Mouse (Mus musculus): ENCODE measurements around the gene Smc4.
"Not testable (repeated sequence)": the region's sequence is repeated elsewhere in the genome, so short reads cannot be mapped to it uniquely, and the experiment has no call there.

Gene Smc4

DNA sequence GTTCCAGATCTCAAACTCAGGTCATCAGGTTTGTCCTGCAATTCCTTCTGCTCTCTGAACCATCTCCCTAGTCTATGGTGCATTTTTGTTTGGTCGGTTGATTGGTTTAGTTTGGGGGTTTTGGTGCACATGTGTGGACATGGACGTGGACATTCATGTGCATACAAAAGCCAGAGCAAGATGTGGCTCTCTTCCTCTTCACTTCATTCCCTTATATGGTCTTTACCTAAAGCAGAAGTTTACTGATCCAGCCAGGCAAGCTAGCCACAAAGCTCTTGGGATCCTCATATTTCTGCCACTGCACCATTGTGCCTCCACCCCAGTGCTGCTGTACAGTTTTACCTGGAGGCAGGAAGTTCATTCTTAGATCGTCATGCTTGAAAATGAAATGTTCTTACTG, 12.6 kb downstream of the Smc4 start:
- no peak for DNase-seq (ENCODE audit: low spot score)

DNA sequence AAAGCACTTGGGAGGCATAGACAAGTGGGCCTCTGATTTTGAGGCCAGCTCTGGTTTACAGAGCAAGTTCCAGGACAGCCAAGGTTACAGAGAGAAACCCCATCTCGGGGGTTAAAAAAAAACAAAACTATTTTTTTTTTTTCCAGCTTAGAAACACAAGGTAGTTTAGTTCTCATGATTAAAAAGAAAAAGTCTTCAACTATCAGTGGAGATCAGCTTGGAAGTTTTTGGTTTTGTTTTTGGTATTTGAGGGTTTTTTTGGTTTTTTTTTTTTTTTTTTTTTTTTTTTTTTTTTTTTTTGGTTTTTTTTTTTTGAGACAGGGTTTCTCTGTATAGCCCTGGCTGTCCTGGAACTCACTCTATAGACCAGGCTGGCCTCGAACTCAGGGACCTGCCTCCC, 14.1 kb downstream of the Smc4 start:
- not testable (repeated sequence) for DNase-seq (ENCODE audit: low spot score)

DNA sequence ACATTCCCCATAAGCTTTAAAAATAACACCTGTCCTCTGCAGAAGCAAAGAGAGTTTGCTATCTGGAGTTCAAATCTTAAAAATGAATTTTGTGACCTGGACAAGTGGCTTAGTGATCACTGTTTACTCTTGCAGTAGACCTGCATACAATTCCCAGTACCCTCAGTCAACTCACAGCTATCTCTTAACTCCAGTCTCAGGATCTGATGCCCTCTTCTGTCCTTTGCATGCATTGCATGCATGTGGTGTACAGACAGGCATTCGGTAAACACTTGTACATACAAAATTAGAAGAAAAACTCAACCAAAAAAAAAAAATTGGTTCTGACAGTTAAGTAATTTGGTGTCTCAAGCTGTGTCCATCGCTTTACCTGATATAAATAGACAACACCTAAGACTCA, 15.7 kb downstream of the Smc4 start:
- DNase-seq (ENCODE audit: low spot score): no peak

DNA sequence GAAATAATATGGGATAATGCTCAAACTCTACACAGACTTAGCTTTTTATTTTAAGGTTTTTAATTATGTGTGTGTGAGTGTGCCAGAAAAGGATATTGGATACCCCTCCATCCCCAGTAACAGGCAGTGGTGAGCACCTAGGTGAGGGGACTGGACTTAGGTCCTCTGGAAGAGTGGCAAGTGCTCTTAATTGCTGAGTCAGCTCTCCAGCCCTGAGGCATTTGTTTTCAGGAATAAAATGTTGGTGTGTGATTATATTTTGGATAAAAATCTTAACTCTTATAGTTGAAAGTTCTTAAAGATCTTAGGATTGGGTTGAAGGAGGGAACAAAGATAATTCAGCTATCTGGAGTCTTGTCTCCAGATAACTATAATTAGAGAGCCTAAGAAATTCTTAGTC, 16.2 kb downstream of the Smc4 start:
- no peak for DNase-seq (ENCODE audit: low spot score)

DNA sequence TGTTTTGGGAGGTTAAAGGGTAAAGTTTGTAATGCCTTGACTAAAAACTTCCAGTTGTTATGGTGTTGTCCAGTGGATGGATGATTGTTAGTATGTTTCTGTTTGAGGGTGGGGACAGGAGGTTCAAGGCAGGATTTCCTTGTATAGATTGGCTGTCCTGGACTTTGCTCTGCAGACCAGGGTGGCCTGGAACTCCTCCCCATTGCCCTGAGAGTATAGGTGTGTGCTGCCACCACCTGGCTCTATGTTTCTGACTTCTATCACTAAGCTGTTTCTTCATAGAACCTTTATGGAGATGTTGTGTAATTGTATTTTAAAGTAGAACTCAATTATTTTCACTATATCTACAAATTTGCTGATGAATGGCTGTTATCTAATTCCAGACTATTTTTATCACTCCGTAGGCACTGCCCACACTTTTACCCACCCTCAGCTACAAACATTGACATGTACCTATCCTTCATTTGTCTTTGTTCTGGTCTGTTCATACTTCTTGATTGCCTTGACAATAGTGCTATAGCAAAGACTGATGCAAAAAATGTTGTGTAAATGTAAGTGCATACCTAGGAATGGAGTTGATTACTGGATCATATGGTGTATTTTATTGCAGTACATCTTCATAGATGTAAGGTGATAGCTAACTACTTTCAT, 21.7 kb downstream of the Smc4 start:
- no peak for DNase-seq (ENCODE audit: low spot score)

DNA sequence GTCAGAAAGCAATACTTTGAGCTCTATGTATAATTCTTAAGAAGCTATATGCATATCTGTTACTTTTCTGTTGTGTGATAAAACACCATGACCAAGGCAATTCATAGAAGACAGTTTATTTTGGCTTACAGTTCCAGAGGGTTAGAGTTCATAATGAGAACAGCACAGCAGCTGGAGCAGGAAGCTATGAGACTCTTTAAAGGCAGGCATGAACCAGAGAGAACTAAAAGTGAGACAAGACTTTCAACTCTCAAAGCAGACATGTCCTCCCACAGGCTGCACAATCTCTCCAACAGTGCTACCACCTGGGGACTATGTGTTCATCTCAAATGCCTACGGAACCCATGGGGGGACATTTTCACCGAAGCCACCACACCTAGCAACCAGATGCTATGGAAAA, 35.6 kb downstream of the Smc4 start:
- DNase-seq (ENCODE audit: low spot score): no peak

DNA sequence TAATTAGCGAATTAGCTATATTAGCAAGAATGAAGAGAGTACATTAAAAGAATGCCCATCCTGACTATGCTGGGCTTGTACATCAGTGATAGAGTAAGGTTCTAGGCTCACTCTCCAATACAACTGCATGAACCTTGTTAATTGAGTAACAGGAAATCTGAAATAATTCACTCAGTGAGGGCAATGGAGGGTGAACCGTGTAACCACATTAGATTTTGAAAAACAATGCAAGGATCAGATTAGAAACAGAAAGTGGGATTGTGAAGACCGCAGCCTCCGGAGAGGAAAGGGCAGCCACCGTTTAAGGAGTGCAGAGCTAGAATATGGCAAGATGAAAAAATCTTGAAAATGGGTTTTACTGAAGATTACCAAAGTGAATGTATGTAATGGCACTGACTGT, 36.8 kb downstream of the Smc4 start:
- no peak for DNase-seq (ENCODE audit: low spot score)

DNA sequence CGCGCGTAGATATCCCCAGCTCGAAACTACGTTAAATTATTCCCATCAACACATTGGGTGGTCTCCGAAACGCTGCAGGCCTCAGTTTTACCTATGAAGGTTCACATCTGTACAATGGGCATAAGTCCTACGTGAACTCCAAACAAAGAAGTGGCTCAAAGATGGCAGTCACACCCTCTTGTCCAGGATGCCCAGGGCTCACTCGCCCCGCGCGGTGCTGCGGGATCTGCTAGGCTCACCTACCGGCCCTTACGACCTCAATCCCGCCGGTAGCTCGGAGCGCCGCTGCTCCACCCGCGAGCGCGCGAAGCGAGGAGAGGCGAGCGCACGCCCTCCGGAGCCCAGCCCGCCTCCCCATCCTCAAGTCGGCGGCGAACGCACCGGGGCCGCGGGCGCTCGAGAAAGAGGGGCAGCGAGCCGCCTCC, 39.6 kb downstream of the Smc4 start:
- no peak for DNase-seq (ENCODE audit: low spot score)

DNA sequence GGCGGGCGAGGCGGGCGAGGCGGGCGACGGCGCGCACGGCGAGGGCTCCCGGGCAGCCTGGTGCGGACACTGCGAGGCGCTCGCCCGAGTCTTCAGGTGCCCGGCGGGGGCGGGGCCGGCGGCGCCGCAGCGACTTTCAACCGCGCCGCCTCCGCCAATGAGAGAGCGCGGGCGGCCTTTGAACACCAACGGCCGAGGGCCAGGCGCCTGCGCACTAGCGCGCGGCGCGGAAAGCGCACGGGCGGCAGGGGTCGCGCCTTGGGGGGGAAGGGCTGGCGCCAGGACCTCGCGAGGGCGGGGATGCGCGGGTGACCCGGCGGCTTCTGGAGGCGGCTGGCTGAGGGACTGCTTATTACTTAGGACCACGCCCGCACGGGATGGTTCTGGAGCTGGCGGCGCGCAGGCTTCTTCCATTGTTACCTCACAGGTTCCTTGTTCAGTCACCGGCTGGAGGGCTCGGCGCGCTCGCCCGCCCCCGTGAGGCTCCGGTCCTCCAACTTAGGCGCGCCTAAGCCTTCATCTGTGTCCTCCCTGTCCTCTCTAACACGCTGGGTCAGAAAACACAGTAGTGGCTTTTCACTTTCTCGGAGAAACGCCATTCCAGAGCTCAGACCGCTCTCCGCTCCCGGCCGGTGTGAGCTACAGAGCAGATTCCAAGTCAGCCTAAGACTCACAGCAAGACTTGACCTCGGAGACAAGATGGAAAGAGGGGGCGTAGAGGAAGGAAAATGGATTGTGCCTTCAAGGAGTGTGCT, 40.3 kb downstream of the Smc4 start, which contains the start of gene Trim59:
Gene Trim59 (minus strand): TSS at position 111 of the 755 bp plus-strand sequence.
- peak; percentile 92 for DNase-seq (ENCODE audit: low spot score)

DNA sequence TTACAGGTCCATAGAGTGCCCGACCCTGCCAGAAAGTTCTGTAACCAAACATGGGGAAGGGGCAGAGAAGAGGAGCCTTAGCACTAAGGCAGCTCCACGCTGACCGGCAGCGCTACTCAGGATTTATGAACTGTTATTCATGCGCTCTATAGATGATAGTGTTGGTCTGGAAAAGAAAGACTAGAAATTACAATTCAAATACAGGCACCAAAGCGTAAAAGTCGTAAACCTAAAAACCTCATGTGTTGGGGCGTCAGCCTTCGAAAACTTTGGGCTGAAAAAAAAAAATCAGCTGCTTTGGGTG, 40.8 kb downstream of the Smc4 start:
- no peak for DNase-seq (ENCODE audit: low spot score)

DNA sequence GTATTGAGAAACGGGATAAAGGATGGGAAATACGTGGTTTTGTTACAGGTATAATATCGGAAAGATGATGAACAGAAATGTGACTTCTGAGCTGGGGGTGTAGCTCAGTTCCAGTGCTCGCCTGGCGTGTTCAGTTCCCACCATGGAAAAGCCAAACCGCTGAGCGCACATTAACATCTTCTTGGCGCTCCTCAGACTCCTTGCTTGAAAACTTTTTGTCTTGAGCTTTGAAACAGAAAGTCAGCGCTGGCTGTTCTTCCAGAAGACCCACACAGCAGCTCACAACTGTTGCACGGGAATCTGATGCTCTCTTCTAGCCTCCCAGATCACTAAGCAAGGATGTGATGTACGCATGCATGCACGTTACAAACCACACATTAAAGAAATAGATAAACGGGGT, 41.2 kb downstream of the Smc4 start:
- DNase-seq (ENCODE audit: low spot score): no peak

DNA sequence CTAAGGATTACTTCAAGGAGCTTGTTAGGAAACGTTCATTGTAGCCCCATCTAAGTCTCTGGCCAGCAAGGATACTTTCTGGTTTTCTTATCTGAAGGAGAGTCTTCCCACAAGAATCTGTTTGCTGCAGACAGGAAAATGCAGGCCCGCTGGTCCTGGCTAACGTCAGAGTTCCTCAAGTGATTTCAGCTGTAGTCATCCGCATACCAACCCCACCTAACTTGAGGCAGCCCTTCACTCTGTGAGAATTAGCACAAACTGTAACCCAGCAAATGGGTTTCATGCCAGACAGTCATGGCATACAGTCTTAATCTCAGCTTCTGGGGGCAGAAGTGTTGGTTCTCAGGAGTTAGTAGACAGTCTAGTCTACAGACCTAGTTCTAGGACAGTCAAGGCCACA, 42.0 kb downstream of the Smc4 start:
- peak; percentile 46 for DNase-seq (ENCODE audit: low spot score)

DNA sequence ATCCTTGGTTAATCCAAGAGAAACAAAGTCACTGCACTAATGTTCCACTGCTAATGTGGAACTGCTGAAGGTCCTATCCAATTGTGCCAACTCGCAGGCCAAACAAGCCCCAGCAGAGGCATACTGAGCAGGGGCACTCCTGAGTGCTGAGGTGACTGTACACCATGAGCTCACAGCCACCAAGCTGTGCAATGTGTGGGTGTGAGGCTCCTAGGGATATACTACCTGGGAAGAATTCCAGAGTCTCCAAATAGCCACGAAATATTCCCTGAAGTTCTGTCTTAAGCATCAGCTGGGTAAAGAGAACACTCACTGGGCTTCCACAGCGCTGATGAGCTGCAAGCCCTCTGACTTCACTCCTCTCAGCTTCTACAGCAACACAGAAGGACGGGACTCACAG, 43.1 kb downstream of the Smc4 start:
- DNase-seq (ENCODE audit: low spot score): no peak

DNA sequence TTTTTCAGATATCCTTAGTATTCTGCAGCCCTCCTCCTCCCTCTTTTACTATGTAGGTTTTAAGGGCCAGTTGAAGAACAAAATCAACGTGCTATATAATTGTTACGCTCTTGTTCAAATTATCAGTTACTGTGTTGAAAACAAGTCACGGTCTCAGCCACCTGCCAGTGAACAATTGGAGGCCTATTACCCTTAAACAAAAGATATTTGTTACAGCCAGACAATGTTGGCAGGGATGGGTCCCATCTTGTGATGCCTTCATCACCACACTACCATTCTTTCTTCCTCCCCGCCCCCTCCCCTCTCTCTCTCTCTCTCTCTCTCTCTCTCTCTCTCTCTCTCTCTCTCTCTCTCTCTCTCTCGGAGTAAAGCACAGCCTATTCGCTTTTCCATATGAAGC, 44.5 kb downstream of the Smc4 start:
- DNase-seq (ENCODE audit: low spot score): no peak

DNA sequence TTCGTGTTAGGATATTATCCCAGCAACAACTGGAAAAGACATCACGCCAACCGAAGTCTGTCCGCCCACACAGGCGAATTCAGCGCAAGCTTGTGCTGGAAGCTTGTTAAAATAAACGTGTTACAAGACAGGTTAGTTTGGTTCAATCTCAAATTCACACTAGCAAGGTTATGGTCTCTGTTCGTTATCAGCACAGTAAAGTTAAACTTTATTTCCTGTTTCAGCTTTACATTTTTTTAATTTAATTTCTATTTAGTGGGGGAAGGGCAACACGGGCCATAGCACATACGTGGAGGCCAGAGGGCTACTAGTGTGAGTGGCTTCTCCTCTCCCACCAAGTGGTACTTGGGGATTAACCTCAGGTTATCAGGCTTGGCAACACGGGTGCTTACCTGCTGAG, 47.4 kb downstream of the Smc4 start:
- no peak for DNase-seq (ENCODE audit: low spot score)

DNA sequence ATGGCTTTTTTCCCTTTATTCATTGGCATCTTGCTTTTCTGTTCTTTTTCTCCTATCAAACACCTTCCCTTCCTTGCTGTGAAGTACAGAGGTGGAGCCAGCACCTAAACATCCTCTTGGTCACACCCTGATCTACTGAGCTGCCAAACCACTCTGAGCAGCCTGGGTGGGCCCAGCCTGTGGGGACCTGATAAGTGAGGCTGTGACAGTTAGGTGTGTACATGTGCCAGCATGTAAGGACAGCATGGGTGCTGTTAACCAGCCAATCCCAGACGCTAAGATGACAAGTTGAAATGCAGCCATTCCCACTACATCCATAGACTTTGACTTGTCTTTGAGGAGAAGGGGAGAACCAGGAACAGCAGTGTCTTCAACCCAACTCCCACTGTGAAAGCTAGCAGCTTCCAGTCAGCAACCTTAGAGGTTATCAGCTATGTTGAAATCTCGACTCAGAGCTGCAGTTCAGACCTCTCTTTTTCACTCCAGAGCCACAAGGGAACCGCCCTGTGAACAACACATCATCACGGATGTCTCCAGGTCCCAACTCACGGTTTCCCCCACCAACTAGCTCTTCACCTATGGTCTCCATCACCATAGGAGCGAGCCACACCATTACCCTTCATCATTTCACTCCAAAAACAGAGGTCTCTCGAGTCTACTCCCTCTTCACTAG, 50.4 kb downstream of the Smc4 start:
- peak; percentile 50 for DNase-seq (ENCODE audit: low spot score)

DNA sequence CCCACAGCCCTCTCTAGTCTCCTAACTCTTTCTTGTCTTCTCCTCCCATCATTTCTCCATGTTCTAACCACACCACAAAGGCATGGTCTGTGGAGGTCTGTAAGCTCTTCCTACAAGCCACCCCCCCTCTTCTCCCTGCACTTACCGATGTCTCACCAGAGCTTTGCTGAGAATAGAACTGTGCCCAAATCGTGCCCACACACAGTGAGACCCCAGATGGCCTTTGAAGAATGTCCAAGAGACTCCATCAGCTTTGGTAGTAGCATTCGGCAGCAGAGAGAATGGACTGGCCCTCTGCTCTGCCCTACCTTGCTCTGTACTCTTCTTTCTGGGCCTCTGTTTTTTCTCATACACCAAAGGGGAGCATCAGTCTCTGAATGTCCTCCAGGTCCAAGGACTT, 51.3 kb downstream of the Smc4 start:
- DNase-seq (ENCODE audit: low spot score): no peak

DNA sequence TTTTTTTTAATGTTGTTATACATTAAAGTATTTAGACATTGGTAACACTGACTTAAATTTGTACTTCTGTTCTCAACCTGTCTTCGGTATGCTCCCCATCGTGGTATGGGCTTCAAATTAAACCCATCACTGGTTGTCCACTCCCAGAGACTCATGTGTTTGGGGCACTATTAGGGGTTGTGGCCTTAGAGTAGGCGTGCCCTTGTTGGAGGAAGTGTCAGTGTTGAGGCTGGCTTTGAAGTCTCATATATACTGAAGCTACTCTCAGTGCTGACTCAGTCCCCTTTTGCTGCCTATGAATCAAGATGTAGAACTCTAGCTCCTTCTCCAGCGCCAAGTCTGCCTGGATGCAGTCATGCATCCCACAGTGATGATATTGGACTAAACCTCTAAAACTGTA, 56.1 kb downstream of the Smc4 start:
- DNase-seq (ENCODE audit: low spot score): no peak

DNA sequence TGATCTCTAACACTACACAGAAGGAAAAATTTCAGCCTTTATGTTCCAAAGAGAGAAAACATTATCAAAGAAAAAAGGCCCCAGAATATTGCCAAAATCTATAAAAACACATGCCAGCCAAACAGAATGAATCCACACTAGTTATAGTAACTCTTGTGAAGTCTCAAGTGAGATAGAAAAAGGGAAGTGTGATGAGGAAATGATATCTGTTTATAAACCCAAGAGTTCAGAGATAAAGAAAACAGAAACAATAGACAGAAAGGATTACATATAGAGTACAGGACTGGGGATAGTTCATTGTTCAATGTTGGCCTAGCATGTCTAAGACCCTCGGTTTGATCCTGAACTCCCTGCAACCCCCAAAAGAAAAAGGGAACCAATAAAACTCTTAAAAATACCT, 58.2 kb downstream of the Smc4 start:
- no peak for DNase-seq (ENCODE audit: low spot score)

DNA sequence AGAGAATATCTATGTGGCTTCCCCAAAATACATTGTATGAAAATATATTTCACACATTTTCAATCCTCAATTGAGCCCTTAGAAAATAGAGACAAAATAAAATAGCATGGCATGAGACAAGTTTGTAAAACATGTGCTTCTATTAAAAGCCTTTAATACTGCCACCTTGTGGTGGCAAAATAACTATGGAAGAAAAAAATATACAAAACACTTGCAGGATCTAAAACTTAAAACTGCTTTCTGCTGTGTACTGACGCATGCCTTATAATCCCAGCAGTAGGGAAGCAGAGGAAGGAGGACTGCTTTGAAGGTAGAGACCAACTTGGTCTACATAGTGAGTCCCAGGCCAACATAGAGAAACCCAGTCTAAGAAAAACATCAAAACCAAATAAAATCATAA, 59.5 kb downstream of the Smc4 start:
- no peak for DNase-seq (ENCODE audit: low spot score)

Measured in yolk sac, embryonic 10.5 days (tissue).